Mouse (Mus musculus) effector memory CD4-positive, alpha-beta T cell, adult 5 months (primary cell): ENCODE measurements around the gene Cdc37. TPM values are rescaled to one million over a fixed set of nuclear protein-coding genes. Genes with fewer than 3 reads are reported as not detected.

Experiments used
- polyA plus RNA-seq: library from polyadenylated mRNA; unstranded; fragments of 100-300 nt; shearing (Covaris generic); gene quantifications from one replicate; pipeline ENCODE4 v1.2.1, GENCODE M21; 2017

Gene Cdc37
- 304 TPM for polyA plus RNA-seq

GRCm38 (mm10) chr9:21149654-21150419 is at the start of gene Cdc37:
Gene Cdc37 (minus strand): TSS chr9:21149982.

GRCm38 (mm10) chr9:21165041-21165951 is 15.5 kb upstream of the Cdc37 start, which contains the start of gene Pde4a:
Gene Pde4a (plus strand): TSS chr9:21165714.

GRCm38 (mm10) chr9:21131059-21131956 is 18.5 kb downstream of the Cdc37 start, which contains the start of gene Tyk2:
Gene Tyk2 (minus strand): TSS chr9:21131243.

GRCm38 (mm10) chr9:21091707-21092320 is 58.0 kb downstream of the Cdc37 start, which contains the start of the genes Gm38431 and Raver1:
Gene Gm38431 (minus strand): TSS chr9:21091997.
Gene Raver1 (minus strand): TSS chr9:21092008.

Other genes with a start within 250 kb of the Cdc37 start
- gene Dnmt1, start 190.1 kb downstream of the Cdc37 start, polyA plus RNA-seq, result 56.1 TPM
- 16.7 TPM for gene S1pr2, start 173.2 kb downstream of the Cdc37 start, polyA plus RNA-seq
- gene Mrpl4, start 147.2 kb downstream of the Cdc37 start, polyA plus RNA-seq, result 88.5 TPM
- gene Icam1, start 134.0 kb downstream of the Cdc37 start, polyA plus RNA-seq, result 141 TPM
- 1.4 TPM for gene Icam4, start 120.6 kb downstream of the Cdc37 start, polyA plus RNA-seq
- gene Icam5, start 117.9 kb downstream of the Cdc37 start, polyA plus RNA-seq, result 0.59 TPM
- gene Zglp1, start 82.9 kb downstream of the Cdc37 start, polyA plus RNA-seq, result not detected
- 0.26 TPM for gene Gm49373, start 76.9 kb downstream of the Cdc37 start, polyA plus RNA-seq
- gene Fdx1l, start 76.4 kb downstream of the Cdc37 start, polyA plus RNA-seq, result 35.9 TPM
- 4.2 TPM for gene Gm38431, start 58.0 kb downstream of the Cdc37 start, polyA plus RNA-seq
- gene Raver1, start 58.0 kb downstream of the Cdc37 start, polyA plus RNA-seq, result 60.3 TPM
- 62.4 TPM for gene Tyk2, start 18.7 kb downstream of the Cdc37 start, polyA plus RNA-seq
- 3.2 TPM for gene Pde4a, start 15.7 kb upstream of the Cdc37 start, polyA plus RNA-seq
- gene Keap1, start 89.4 kb upstream of the Cdc37 start, polyA plus RNA-seq, result 27.0 TPM
- gene S1pr5, start 98.5 kb upstream of the Cdc37 start, polyA plus RNA-seq, result 0.79 TPM
- gene Atg4d, start 115.3 kb upstream of the Cdc37 start, polyA plus RNA-seq, result 68.1 TPM
- 25.7 TPM for gene Kri1, start 138.0 kb upstream of the Cdc37 start, polyA plus RNA-seq
- 50.4 TPM for gene Cdkn2d, start 141.4 kb upstream of the Cdc37 start, polyA plus RNA-seq
- gene Ap1m2, start 162.4 kb upstream of the Cdc37 start, polyA plus RNA-seq, result 1.1 TPM
- 292 TPM for gene Slc44a2, start 170.7 kb upstream of the Cdc37 start, polyA plus RNA-seq
- 58.8 TPM for gene Ilf3, start 217.9 kb upstream of the Cdc37 start, polyA plus RNA-seq